Mouse (Mus musculus): Measurements from ENCODE around the gene Tagap. TPM values are rescaled to one million over a fixed set of nuclear protein-coding genes. Genes with fewer than 3 reads are reported as not detected.

Gene Tagap
- total and polyA plus RNA-seq, 2 experiments from 2014 or later, result 0.26 to 3.3 TPM

DNA sequence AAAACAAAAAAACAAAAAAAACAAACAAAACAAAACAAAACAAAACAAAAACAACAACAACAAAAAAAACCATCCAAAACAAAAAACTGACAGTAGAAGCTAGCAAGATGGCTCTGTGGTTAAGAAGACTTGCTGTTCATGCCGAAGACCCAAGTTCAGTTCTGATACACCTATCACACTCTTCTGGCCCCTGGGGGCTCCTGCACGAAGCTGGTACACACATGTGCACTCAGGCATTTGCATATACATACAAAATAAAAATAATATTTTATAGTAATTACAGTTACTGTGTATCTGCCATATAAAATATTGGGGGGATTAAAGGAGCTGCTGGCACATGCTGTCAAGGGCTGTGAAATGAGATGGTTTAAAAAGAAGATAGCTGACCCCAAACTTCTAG, 24.3 kb upstream of the Tagap start:
- H3K36me3 ChIP-seq (replicated peaks; ENCODE audit: control insufficient read depth, insufficient read depth, low read length), result no peaks in the 10 kb centered on the region
- no peak overlapping the region for H3K4me2 ChIP-seq (ENCODE audit: low read depth, low read length)
- no peak for DNase-seq (ENCODE audit: low spot score)
- WGBS, result 69% methylated on average over 2 of the region's 2 CpGs
- no peak overlapping the region for H3K4me3 ChIP-seq (ENCODE audit: low read depth, low read length)
- H3K27ac ChIP-seq (ENCODE audit: low read depth), result no peak overlapping the region
- no peaks in the 10 kb centered on the region for H3K4me1 ChIP-seq (ENCODE audit: control insufficient read depth, insufficient read depth)
- no peak overlapping the region for H3K9ac ChIP-seq (replicated peaks; ENCODE audit: low read depth, low read length)
- ATAC-seq (ENCODE audit: insufficient read depth, low read depth), result no peak
- no peaks in the 10 kb centered on the region for H3K27me3 ChIP-seq (ENCODE audit: control insufficient read depth, insufficient read depth, low read length)
- no peaks in the 10 kb centered on the region for H3K9me3 ChIP-seq (replicated peaks; ENCODE audit: control insufficient read depth, low read length)
- TF ChIP-seq EP300 (IDR thresholded peaks at IDR 0.05; ENCODE audit: low read depth) (no peak), CTCF (IDR thresholded peaks at IDR 0.05; ENCODE audit: low read depth) (no peak)

DNA sequence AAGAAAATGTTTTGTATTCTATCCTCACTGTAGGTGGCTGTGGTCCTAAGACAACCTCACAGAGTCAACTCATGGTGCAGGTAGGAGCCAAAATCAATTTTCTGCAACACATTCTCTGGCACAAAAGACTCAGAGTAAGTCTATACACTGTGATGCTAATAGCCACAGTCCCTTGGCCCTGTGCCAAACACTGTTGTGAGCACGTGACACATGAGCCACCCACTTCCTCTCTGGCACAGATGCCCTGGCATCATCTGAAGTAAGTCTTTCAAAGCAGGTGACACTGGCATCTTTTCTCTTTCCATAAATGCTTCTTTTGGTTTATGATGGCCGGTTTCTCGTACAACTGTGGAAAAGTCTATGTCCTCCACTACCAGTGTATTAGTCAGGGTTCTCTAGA, 23.4 kb upstream of the Tagap start:
- no peak for DNase-seq (ENCODE audit: low spot score)
- Histone ChIP-seq H3K4me2 (ENCODE audit: low read depth, low read length) (no peak overlapping the region), H3K36me3 (replicated peaks; ENCODE audit: control insufficient read depth, insufficient read depth, low read length) (no peaks in the 10 kb centered on the region), H3K9ac (replicated peaks; ENCODE audit: low read depth, low read length) (no peak overlapping the region), H3K4me1 (ENCODE audit: control insufficient read depth, insufficient read depth) (no peaks in the 10 kb centered on the region), H3K4me3 (ENCODE audit: low read depth, low read length) (no peak overlapping the region), H3K9me3 (replicated peaks; ENCODE audit: control insufficient read depth, low read length) (no peaks in the 10 kb centered on the region), H3K27ac (ENCODE audit: low read depth) (no peak overlapping the region), H3K27me3 (ENCODE audit: control insufficient read depth, insufficient read depth, low read length) (no peaks in the 10 kb centered on the region)
- no peak for TF ChIP-seq EP300 (IDR thresholded peaks at IDR 0.05; ENCODE audit: low read depth)
- no peak for TF ChIP-seq CTCF (IDR thresholded peaks at IDR 0.05; ENCODE audit: low read depth)
- ATAC-seq (ENCODE audit: insufficient read depth, low read depth), result no peak
- 67% methylated on average over 3 of the region's 3 CpGs for WGBS

DNA sequence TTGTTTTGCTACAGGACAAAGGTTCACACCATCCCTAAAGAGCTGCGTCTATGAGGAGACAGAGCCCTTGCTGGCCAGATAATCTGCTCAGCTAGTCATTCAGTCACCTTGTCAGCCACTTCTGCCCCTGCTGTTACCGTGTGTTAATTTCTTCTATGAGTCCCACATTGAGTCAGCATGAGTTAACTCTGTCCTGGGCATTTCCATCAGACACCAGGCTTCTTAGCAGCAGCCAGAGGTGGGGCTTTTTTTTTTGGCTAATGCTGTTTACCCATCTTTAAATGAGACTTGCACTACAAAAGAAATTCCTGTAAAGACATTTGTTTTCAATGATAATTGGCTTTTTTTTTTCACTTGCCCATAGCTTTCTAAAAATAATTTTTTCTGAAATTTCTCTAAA, 20.8 kb upstream of the Tagap start:
- Histone ChIP-seq H3K4me2 (ENCODE audit: low read depth, low read length) (no peak overlapping the region), H3K9ac (replicated peaks; ENCODE audit: low read depth, low read length) (no peak overlapping the region), H3K27ac (ENCODE audit: low read depth) (no peak overlapping the region), H3K9me3 (replicated peaks; ENCODE audit: control insufficient read depth, low read length) (no peaks in the 10 kb centered on the region), H3K4me3 (ENCODE audit: low read depth, low read length) (no peak overlapping the region), H3K27me3 (ENCODE audit: control insufficient read depth, insufficient read depth, low read length) (no peaks in the 10 kb centered on the region), H3K4me1 (ENCODE audit: control insufficient read depth, insufficient read depth) (no peaks in the 10 kb centered on the region), H3K36me3 (replicated peaks; ENCODE audit: control insufficient read depth, insufficient read depth, low read length) (no peaks in the 10 kb centered on the region)
- 24% methylated on average over 2 of the region's 2 CpGs for WGBS
- DNase-seq (ENCODE audit: low spot score) (no peak), ATAC-seq (ENCODE audit: insufficient read depth, low read depth) (no peak)
- TF ChIP-seq EP300 (IDR thresholded peaks at IDR 0.05; ENCODE audit: low read depth) (no peak), CTCF (IDR thresholded peaks at IDR 0.05; ENCODE audit: low read depth) (no peak)

DNA sequence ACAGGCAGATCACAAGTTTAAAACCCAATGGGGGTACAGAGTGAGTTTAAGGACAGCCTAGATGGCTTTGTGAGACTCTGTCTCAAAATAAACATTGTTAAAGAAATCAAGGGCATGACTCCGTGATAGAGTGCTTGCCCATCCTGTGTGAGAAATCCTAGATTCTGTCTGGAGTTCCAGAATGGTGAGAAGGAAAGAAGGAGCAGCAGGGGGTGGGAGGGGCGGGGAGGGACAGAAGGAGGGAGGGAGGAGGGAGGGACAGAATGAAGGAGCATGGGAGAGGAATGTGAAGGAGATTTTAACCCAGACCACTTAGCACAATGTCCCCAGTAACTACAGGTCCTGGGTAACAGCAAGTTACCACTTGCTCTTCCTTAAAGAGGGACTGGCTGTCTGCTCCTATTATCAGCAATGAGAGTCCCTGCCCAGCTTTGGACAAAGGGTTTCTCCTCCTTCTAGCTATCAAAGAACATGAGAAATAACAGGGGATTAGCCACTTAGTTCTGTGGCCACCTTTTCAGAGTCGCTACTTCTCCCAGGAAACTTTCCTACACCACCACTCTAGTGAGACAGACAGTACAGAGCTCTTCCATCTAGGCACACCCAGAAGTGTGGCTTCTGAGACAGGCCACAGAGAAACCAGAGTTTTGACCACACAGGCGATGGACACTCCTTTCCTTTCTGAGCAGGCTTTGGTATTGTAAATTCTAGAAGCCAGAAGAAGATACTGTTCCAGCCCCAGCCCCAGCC, 19.7 kb upstream of the Tagap start:
- Histone ChIP-seq H3K27me3 (ENCODE audit: control insufficient read depth, insufficient read depth, low read length) (no peaks in the 10 kb centered on the region), H3K36me3 (replicated peaks; ENCODE audit: control insufficient read depth, insufficient read depth, low read length) (no peaks in the 10 kb centered on the region)
- 41% methylated on average over 4 of the region's 4 CpGs for WGBS

DNA sequence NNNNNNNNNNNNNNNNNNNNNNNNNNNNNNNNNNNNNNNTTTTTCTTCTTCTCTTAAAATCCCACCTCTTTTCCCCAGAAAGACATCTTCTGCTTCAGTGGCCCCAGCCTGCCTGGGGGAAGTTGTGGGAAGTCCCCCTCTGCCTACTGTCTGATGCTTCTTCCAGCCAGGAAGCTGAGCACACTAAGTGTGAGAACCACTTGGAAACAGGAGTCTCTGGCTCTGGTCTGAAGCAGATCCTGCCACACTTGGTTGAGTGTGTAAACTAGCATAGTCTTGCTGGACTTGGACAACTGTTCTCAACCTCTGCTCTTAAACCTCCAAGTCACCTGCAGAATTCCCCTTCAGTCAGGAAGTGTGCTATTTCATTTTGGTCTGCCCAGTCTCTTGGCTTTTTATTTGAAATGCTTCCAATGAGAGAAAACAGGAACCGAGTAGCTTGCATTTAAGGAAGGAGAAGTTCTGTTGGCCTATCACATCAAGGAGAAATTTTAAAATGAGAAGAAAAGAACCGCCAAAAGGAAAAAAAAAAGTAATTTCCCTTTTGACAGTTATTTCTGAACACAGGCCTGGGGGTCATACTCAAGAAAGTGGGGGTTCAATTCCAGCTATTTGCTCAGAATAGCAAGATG, 11.1 kb upstream of the Tagap start:
- Histone ChIP-seq H3K27ac (ENCODE audit: low read depth) (no peak overlapping the region), H3K9me3 (replicated peaks; ENCODE audit: control insufficient read depth, low read length) (peaks cover 7% of the 10 kb centered on the region), H3K9ac (replicated peaks; ENCODE audit: low read depth, low read length) (no peak overlapping the region), H3K4me1 (ENCODE audit: control insufficient read depth, insufficient read depth) (no peaks in the 10 kb centered on the region), H3K36me3 (replicated peaks; ENCODE audit: control insufficient read depth, insufficient read depth, low read length) (no peaks in the 10 kb centered on the region), H3K27me3 (ENCODE audit: control insufficient read depth, insufficient read depth, low read length) (peaks cover 6% of the 10 kb centered on the region; the same call in 1 of the 2 replicates), H3K4me3 (ENCODE audit: low read depth, low read length) (no peak overlapping the region), H3K4me2 (ENCODE audit: low read depth, low read length) (no peak overlapping the region)
- 53% methylated on average over 2 of the region's 2 CpGs for WGBS
- no peak for TF ChIP-seq CTCF (IDR thresholded peaks at IDR 0.05; ENCODE audit: low read depth)
- TF ChIP-seq EP300 (IDR thresholded peaks at IDR 0.05; ENCODE audit: low read depth), result no peak
- DNase-seq (ENCODE audit: low spot score) (no peak), ATAC-seq (ENCODE audit: insufficient read depth, low read depth) (no peak)

More for the DNA sequence above, 19.7 kb upstream of the Tagap start:
- Histone ChIP-seq H3K27ac (ENCODE audit: low read depth) (no peak overlapping the region), H3K9me3 (replicated peaks; ENCODE audit: control insufficient read depth, low read length) (peaks cover 3% of the 10 kb centered on the region), H3K4me3 (ENCODE audit: low read depth, low read length) (no peak overlapping the region), H3K4me1 (ENCODE audit: control insufficient read depth, insufficient read depth) (no peaks in the 10 kb centered on the region), H3K4me2 (ENCODE audit: low read depth, low read length) (no peak overlapping the region), H3K9ac (replicated peaks; ENCODE audit: low read depth, low read length) (no peak overlapping the region)
- ATAC-seq (ENCODE audit: insufficient read depth, low read depth), result no peak
- no peak for TF ChIP-seq CTCF (IDR thresholded peaks at IDR 0.05; ENCODE audit: low read depth)
- TF ChIP-seq EP300 (IDR thresholded peaks at IDR 0.05; ENCODE audit: low read depth), result no peak
- DNase-seq (ENCODE audit: low spot score), result no peak
